ENCODE assay signal across 8 mouse cellular contexts in genomic region chr6:91156554-91157236, GRCm38 (mm10). TPM values are rescaled to one million over a fixed set of nuclear protein-coding genes. Genes with fewer than 3 reads are reported as not detected.
DNase-seq lines count a peak whose midpoint lies in the region; ATAC-seq lines count a peak whose summit lies in the region.

TSS of gene Hdac11 (plus strand) at chr6:91156665.

- WGBS in hindbrain, embryonic 12.5 days: under 1% methylated on average over 42 of the region's 42 CpGs

- peak; percentile 95 for ATAC-seq in hindbrain, embryonic 12.5 days (ENCODE audit: low FRiP score)

- no peaks in the 10 kb centered on the region for H3K36me3 ChIP-seq in hindbrain, embryonic 12.5 days

- H3K4me2 ChIP-seq in hindbrain, embryonic 12.5 days (replicated peaks): peak within 1 kb of the TSS; percentile 85

- H3K27ac ChIP-seq in hindbrain, embryonic 12.5 days: peak within 1 kb of the TSS; percentile 90

- H3K4me1 ChIP-seq in hindbrain, embryonic 12.5 days: peaks cover 71% of the 10 kb centered on the region

- H3K9me3 ChIP-seq in hindbrain, embryonic 12.5 days (replicated peaks): no peaks in the 10 kb centered on the region

- H3K9ac ChIP-seq in hindbrain, embryonic 12.5 days: peak within 1 kb of the TSS; percentile 81

- H3K4me3 ChIP-seq in hindbrain, embryonic 12.5 days: peak within 1 kb of the TSS; percentile 65

- peak; percentile 96 for DNase-seq in NIH3T3 (ENCODE audit: low read depth)
- DNase-seq in cerebellum, postnatal 10 days: peak; percentile 87 to 90
- peak; percentile 89 to 90 for DNase-seq in frontal cortex, postnatal 10 days (ENCODE audit: low spot score in 2 of 2)
- DNase-seq in layer of hippocampus, postnatal 14 days (ENCODE audit: low spot score in 2 of 2): peak; percentile 84 to 91
- DNase-seq in lung, postnatal 14 days: peak; percentile 86
- DNase-seq in retina, adult 2 months (ENCODE audit: low read depth, low spot score): peak; percentile 71
- peak; percentile 60 to 72 for DNase-seq in thymus, postnatal 36 days

- H3K27me3 ChIP-seq in hindbrain, embryonic 12.5 days: no peaks in the 10 kb centered on the region

RNA-seq across cellular contexts. Expression of gene Hdac11, which starts in this region (rescaled TPM):
- polyA plus RNA-seq in hindbrain, embryonic 12.5 days (2016; fragmentation: Nextera tagmentation; extraction: Ambion mirVana): 18.8 and 23.2 TPM in 2 replicates
- 100 to 1,000 TPM; 112 to 113 TPM for total RNA-seq in layer of hippocampus, postnatal 14 days (2021)

Comparison
In these comparisons a context has a peak if more than half of its experiments do, and no peak if none do; other contexts are left out.
1. Peak in every context shown above with its lines: DNase-seq, ATAC-seq, H3K4me3 ChIP-seq and H3K27ac ChIP-seq.